Mouse (Mus musculus) lung, embryonic 16.5 days (tissue): ENCODE measurements around the gene Tekt3. TPM values are rescaled to one million over a fixed set of nuclear protein-coding genes. Genes with fewer than 3 reads are reported as not detected.
A peak's percentile ranks its signal among the peaks of the same experiment; 100 is the strongest.

Experiments
- ATAC-seq: fragments of 200-750 bp; cut with Nextera tagmentation; 2 replicates; pipeline ENCODE4 v1.8.0; 2017; ENCODE audit warnings: low read depth, mild to moderate bottlenecking, moderate library complexity
- H3K27ac ChIP-seq: fragments of 300-500 bp; sonication (generic); 2 replicates; pipeline ENCODE4 v1.5.1; 2014; ENCODE audit warnings: mild to moderate bottlenecking, control low read depth, low read length
- H3K27me3 ChIP-seq: fragments of 300-500 bp; sonication (generic); 2 replicates; pipeline ENCODE4 v1.6.1; 2014; ENCODE audit warnings: low read depth, low read length, mixed read lengths; ENCODE audit not compliant: control insufficient read depth, insufficient read depth
- H3K36me3 ChIP-seq: fragments of 300-500 bp; sonication (generic); 2 replicates; pipeline ENCODE4 v1.6.1; 2014; ENCODE audit warnings: low read length; ENCODE audit not compliant: control insufficient read depth, insufficient read depth
- H3K4me1 ChIP-seq: fragments of 300-500 bp; sonication (generic); replicated peaks from 2 replicates; pipeline ENCODE4 v1.6.1; 2014; ENCODE audit warnings: low read length, mixed read lengths; ENCODE audit not compliant: control insufficient read depth, insufficient read depth
- H3K4me2 ChIP-seq: fragments of 300-500 bp; sonication (generic); 2 replicates; pipeline ENCODE4 v1.6.1; 2014; ENCODE audit warnings: low read depth, low read length, control low read depth
- H3K4me3 ChIP-seq: fragments of 300-500 bp; sonication (generic); 2 replicates; pipeline ENCODE4 v1.5.1; 2014; ENCODE audit warnings: mild to moderate bottlenecking, low read length, control low read depth
- H3K9ac ChIP-seq: fragments of 300-500 bp; sonication (generic); 2 replicates; pipeline ENCODE4 v1.6.1; 2014; ENCODE audit warnings: low read length, control low read depth
- H3K9me3 ChIP-seq: fragments of 300-500 bp; sonication (generic); 2 replicates; pipeline ENCODE4 v1.6.1; 2016; ENCODE audit warnings: low read length; ENCODE audit not compliant: control insufficient read depth
- WGBS: fragments of 180-500 bp; shearing (Covaris S2); extraction: QIAGEN DNeasy Blood & Tissue Kit; methylation state at CpG from one replicate; pipeline ENCODE4 v1.1.7; 2014; 5-methylcytosine and 5-hydroxymethylcytosine counted together
- polyA plus RNA-seq: library from polyadenylated mRNA; unstranded; fragments of >200 nt; fragmentation: Nextera tagmentation; extraction: Ambion mirVana; gene quantifications from 2 replicates; pipeline ENCODE4 v1.2.1, GENCODE M21; 2015

Gene Tekt3
- polyA plus RNA-seq, 1 experiment from 2014 or later, result 0.41 TPM

GRCm38 (mm10) chr11:63127513-63127912 lies 66.1 kb downstream of the Tekt3 start:
- WGBS, result 88% methylated on average over 4 of the region's 4 CpGs
- Histone ChIP-seq H3K36me3 (no peaks in the 10 kb centered on the region), H3K4me3 (no peak overlapping the region), H3K4me1 (peaks cover 24% of the 10 kb centered on the region), H3K9ac (no peak overlapping the region), H3K9me3 (no peaks in the 10 kb centered on the region), H3K27me3 (no peaks in the 10 kb centered on the region), H3K4me2 (no peak overlapping the region), H3K27ac (no peak overlapping the region)
- no peak for ATAC-seq

DNA sequence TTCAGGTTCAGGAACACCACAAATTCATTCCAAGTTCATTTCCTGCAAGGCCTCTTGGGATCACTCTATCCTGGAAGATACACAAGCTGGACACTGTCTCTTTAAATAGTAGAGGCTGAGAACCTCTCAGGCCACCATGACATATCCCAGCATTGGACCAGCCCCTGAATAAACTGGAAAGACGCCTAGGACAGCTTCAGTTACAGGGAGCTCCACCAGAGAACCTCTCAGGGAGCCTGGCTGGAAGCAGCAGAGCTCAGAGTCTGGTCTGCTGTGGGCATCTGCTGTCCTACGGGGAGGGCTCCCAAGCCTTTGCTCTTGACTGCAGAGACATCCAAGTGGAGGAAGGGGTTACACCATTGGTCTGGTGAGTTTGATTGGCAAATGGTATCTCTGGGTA lies 67.3 kb downstream of the Tekt3 start, which contains the start of gene Pmp22:
TSS of gene Pmp22 (plus strand) at position 199 of the 400 bp plus-strand sequence.
- WGBS, result 45% methylated on average over 2 of the region's 2 CpGs
- ATAC-seq, result no peak
- Histone ChIP-seq H3K4me1 (peaks cover 29% of the 10 kb centered on the region), H3K4me3 (peak within 1 kb of the TSS; percentile 27), H3K27ac (peak within 1 kb of the TSS; percentile 34; the same call in 1 of the 2 replicates), H3K36me3 (no peaks in the 10 kb centered on the region), H3K9me3 (no peaks in the 10 kb centered on the region), H3K9ac (peak within 1 kb of the TSS; percentile 2; the same call in 1 of the 2 replicates), H3K4me2 (peak within 1 kb of the TSS; percentile 67), H3K27me3 (peaks cover under 1% of the 10 kb centered on the region; the same call in 1 of the 2 replicates)

DNA sequence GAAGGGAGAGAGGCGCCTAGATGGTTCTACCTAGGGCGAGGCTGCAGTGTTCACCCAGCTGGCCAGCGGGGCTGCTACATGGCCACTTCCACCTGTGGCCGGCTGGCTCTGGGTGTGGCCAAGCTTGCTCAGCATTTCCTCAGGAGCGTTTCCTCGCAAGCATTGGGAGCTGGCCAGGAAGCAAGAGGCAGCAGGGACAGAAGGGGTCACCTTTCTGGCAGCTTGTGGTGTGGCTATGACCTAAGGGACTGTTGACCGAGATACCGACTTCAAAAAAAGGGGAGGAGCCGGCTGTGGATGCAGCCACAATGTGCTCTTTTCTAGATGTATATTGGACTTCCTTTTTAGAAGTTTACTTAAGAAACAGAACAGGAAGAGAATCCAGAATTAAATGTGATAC lies 67.9 kb downstream of the Tekt3 start:
- Histone ChIP-seq H3K4me2 (peak overlapping the region; percentile 33; the same call in 1 of the 2 replicates), H3K9me3 (no peaks in the 10 kb centered on the region), H3K4me1 (peaks cover 35% of the 10 kb centered on the region), H3K9ac (peak overlapping the region; percentile 2; the same call in 1 of the 2 replicates), H3K27ac (peak overlapping the region; percentile 34; the same call in 1 of the 2 replicates), H3K27me3 (peaks cover 2% of the 10 kb centered on the region; the same call in 1 of the 2 replicates), H3K36me3 (no peaks in the 10 kb centered on the region), H3K4me3 (peak overlapping the region; percentile 27)
- ATAC-seq, result no peak
- WGBS, result 19% methylated on average over 9 of the region's 9 CpGs

DNA sequence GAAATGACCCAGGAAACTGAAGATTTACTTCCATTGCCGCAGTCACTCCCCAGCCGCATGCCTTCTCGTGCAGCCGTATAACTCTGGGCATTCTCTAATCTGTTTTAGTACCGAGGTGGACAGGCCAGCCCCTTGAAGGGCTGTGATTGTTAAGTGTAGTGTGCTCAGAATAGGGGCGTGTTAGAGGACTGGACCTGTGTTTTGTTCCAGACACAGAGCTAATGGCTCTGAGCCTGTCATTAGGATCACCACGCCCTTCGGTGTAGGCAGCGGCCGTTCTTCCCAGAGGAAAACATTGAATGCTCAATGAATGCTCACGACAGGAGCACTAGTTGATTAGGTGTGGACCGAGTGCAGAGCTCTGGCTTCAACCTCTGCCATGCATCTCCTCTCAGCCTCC lies 68.4 kb downstream of the Tekt3 start:
- Histone ChIP-seq H3K4me1 (peaks cover 39% of the 10 kb centered on the region), H3K36me3 (no peaks in the 10 kb centered on the region), H3K27me3 (peaks cover 2% of the 10 kb centered on the region; the same call in 1 of the 2 replicates), H3K4me3 (peak overlapping the region; percentile 27), H3K9ac (peak overlapping the region; percentile 2; the same call in 1 of the 2 replicates), H3K4me2 (peak overlapping the region; percentile 67), H3K9me3 (no peaks in the 10 kb centered on the region), H3K27ac (peak overlapping the region; percentile 11; the same call in 1 of the 2 replicates)
- 29% methylated on average over 12 of the region's 12 CpGs for WGBS
- no peak for ATAC-seq

DNA sequence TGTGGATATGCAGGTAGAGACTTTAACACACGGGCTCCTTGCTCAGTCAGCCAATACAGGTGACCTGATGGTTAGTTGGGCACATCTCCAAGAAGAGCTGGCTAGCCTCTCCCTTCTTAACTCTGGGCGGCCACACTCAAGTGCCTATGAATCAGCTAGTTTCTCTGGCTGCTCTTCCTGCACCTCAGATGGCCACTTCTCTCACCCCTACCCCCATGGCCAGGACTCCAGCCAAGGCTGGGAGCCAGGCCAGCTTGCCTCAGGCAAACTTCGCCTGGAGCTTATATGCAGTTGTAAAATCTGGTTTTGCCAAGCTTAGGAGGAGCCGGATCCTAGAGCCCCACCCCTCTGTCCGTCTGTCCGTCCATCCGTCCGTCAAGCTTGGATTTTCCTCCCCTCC lies 69.0 kb downstream of the Tekt3 start:
- Histone ChIP-seq H3K4me2 (peak overlapping the region; percentile 67), H3K9me3 (no peaks in the 10 kb centered on the region), H3K9ac (peak overlapping the region; percentile 88), H3K27me3 (peaks cover 2% of the 10 kb centered on the region; the same call in 1 of the 2 replicates), H3K4me3 (peak overlapping the region; percentile 66), H3K27ac (peak overlapping the region; percentile 96), H3K4me1 (peaks cover 43% of the 10 kb centered on the region), H3K36me3 (no peaks in the 10 kb centered on the region)
- WGBS, result 16% methylated on average over 8 of the region's 8 CpGs
- peak; percentile 31 for ATAC-seq

DNA sequence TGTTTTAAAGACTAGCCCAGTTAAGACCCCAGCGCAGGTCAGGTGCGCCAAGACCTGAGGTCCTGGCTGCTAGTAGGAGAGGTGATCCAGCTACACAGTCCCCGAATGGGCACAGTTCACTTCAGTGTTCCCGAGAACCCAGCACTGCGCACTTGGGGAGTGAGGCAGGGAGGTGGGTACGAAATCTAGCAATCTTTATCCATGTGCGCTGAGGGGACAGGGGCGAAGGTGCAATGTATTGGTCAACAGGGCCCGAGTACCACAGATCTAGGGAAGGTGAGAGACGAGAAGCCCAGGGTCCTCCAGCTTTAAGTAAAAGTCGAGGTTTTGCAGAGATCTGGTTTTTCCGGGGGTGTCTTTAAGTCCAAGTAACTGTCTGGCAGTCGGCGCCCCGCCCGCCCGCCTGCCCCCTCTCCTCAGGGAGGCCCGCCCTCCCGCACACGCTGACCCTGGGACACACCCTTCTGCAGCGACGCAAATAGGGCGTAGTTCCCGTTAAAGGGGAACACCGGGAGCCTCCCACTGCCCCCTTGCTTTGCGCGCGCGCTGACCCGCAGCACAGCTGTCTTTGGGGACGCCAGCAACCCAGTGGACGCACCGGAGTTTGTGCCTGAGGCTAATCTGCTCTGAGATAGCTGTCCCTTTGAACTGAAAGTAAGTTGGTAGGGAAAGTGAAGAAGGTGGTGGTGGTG lies 69.7 kb downstream of the Tekt3 start:
- ATAC-seq, result peak; percentile 66

GRCm38 (mm10) chr11:63131693-63132040 lies 70.2 kb downstream of the Tekt3 start:
- H3K4me2 ChIP-seq, result peak overlapping the region; percentile 67
- WGBS, result 5% methylated on average over 11 of the region's 11 CpGs

More for the DNA sequence above, 69.7 kb downstream of the Tekt3 start:
- Histone ChIP-seq H3K4me2 (peak overlapping the region; percentile 67), H3K4me3 (peak overlapping the region; percentile 66), H3K9me3 (no peaks in the 10 kb centered on the region), H3K27me3 (peaks cover 2% of the 10 kb centered on the region; the same call in 1 of the 2 replicates), H3K4me1 (peaks cover 45% of the 10 kb centered on the region), H3K9ac (peak overlapping the region; percentile 88), H3K36me3 (no peaks in the 10 kb centered on the region), H3K27ac (peak overlapping the region; percentile 96)
- WGBS, result 4% methylated on average over 33 of the region's 33 CpGs

DNA sequence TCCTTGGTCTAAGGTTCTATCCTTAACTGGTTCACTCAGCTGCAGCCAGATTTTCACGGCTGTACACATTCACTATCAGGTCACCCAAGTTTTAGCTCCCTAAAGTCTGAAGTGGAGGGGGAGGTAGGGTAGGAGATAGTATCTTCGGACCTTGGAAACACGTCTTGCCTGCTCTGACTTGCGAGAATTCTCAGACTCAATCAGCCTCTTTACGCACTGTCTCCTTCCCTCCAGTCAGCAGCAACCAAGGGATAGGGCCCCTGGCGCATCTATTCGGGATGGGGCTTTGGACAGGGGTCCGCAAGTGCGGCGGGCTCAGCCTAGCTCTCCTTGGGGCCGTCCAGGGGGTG lies 70.7 kb downstream of the Tekt3 start:
- Histone ChIP-seq H3K36me3 (peaks cover 3% of the 10 kb centered on the region; the same call in 1 of the 2 replicates), H3K27me3 (peaks cover 2% of the 10 kb centered on the region; the same call in 1 of the 2 replicates), H3K4me2 (peak overlapping the region; percentile 67), H3K9me3 (no peaks in the 10 kb centered on the region), H3K9ac (peak overlapping the region; percentile 88), H3K4me3 (peak overlapping the region; percentile 66), H3K27ac (peak overlapping the region; percentile 96), H3K4me1 (peaks cover 54% of the 10 kb centered on the region)
- ATAC-seq, result no peak
- 2% methylated on average over 11 of the region's 11 CpGs for WGBS

More at GRCm38 (mm10) chr11:63131693-63132040, 70.2 kb downstream of the Tekt3 start:
- Histone ChIP-seq H3K9ac (peak overlapping the region; percentile 88), H3K4me1 (peaks cover 49% of the 10 kb centered on the region), H3K9me3 (no peaks in the 10 kb centered on the region), H3K4me3 (peak overlapping the region; percentile 66), H3K27ac (peak overlapping the region; percentile 96), H3K27me3 (peaks cover 2% of the 10 kb centered on the region; the same call in 1 of the 2 replicates), H3K36me3 (peaks cover 2% of the 10 kb centered on the region; the same call in 1 of the 2 replicates)
- no peak for ATAC-seq
